In genomic region chr5:31754634-31755033, GRCm38 (mm10) we compare ENCODE assay signal across 20 mouse cellular contexts.
"Had no signal": no experiment of that assay in that cellular context is flagged by ENCODE, and none has a peak within 500 bp of the region (broad histone marks: within the 10 kb centered on the region; RNA-seq: fewer than 3 reads in every experiment).

No protein-coding gene starts in this region.

- H3K4me3 ChIP-seq: limb, embryonic 10.5 days; limb, embryonic 13.5 days; liver, embryonic 12.5 days; liver, embryonic 15.5 days; lung, embryonic 15.5 days; megakaryocyte, embryonic 14.5 days; midbrain, embryonic 10.5 days; midbrain, embryonic 13.5 days; neural tube, embryonic 12.5 days; neural tube, embryonic 15.5 days; stomach, embryonic 15.5 days had no signal

- H3K27me3 ChIP-seq: limb, embryonic 13.5 days; liver, embryonic 12.5 days; liver, embryonic 15.5 days; lung, embryonic 15.5 days; megakaryocyte, embryonic 14.5 days; midbrain, embryonic 13.5 days; neural tube, embryonic 12.5 days; neural tube, embryonic 15.5 days; stomach, embryonic 15.5 days had no signal

- H3K36me3 ChIP-seq: limb, embryonic 10.5 days; limb, embryonic 13.5 days; liver, embryonic 12.5 days; liver, embryonic 15.5 days; lung, embryonic 15.5 days; midbrain, embryonic 10.5 days; midbrain, embryonic 13.5 days; neural tube, embryonic 12.5 days; neural tube, embryonic 15.5 days; stomach, embryonic 15.5 days had no signal

- H3K27ac ChIP-seq: kidney, postnatal 0 days; limb, embryonic 10.5 days; limb, embryonic 13.5 days; liver, embryonic 12.5 days; liver, embryonic 15.5 days; lung, embryonic 15.5 days; macrophage; midbrain, embryonic 10.5 days; midbrain, embryonic 13.5 days; neural tube, embryonic 12.5 days; neural tube, embryonic 15.5 days; stomach, embryonic 15.5 days had no signal

- H3K9me3 ChIP-seq: limb, embryonic 10.5 days; limb, embryonic 13.5 days; liver, embryonic 12.5 days; liver, embryonic 15.5 days; lung, embryonic 15.5 days; midbrain, embryonic 10.5 days; midbrain, embryonic 13.5 days; neural tube, embryonic 12.5 days; neural tube, embryonic 15.5 days; stomach, embryonic 15.5 days had no signal

- H3K4me1 ChIP-seq: limb, embryonic 10.5 days; liver, embryonic 15.5 days; lung, embryonic 15.5 days; midbrain, embryonic 13.5 days; neural tube, embryonic 12.5 days; stomach, embryonic 15.5 days had no signal

- H3K4me2 ChIP-seq: limb, embryonic 13.5 days; liver, embryonic 12.5 days; liver, embryonic 15.5 days; lung, embryonic 15.5 days; midbrain, embryonic 13.5 days; neural tube, embryonic 12.5 days; neural tube, embryonic 15.5 days; stomach, embryonic 15.5 days had no signal

- ATAC-seq: intestine, postnatal 0 days; liver, embryonic 12.5 days; midbrain, embryonic 13.5 days; midbrain, embryonic 16.5 days had no signal

- DNase-seq: liver; right cerebral cortex, adult 18-20 months; right cerebral cortex, postnatal 14 days; right cerebral cortex, postnatal 4 days; thymus, postnatal 25 days had no signal
